Mouse (Mus musculus): Measurements from ENCODE around the gene Rnase13.
"Not testable (repeated sequence)": the region's sequence is repeated elsewhere in the genome, so short reads cannot be mapped to it uniquely, and the experiment has no call there.

The Rnase13 gene

DNA sequence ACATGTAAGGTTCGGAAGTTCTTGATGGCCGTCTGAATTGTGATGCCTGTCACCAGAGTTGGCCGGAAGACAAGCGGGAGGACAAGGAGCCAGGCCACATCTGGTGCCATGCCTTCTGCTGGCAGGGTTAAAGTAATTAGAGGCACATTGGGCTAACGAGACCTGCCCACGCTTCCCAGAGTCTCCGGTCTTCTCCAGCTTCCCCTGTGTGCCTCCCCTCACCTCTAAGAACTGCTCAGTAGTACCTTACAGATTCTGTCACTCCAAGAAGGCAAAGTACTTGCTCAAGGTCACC is at the start of gene Rnase13:
Gene Rnase13, minus strand, starts transcription at position 203 of the 295 bp plus-strand sequence.
- DNase-seq (ENCODE audit: low spot score): no peak

- DNase-seq (ENCODE audit: low spot score): no peak
Measured at GRCm38 (mm10) chr14:51967400-51967799, 44.8 kb upstream of the Rnase13 start.

DNA sequence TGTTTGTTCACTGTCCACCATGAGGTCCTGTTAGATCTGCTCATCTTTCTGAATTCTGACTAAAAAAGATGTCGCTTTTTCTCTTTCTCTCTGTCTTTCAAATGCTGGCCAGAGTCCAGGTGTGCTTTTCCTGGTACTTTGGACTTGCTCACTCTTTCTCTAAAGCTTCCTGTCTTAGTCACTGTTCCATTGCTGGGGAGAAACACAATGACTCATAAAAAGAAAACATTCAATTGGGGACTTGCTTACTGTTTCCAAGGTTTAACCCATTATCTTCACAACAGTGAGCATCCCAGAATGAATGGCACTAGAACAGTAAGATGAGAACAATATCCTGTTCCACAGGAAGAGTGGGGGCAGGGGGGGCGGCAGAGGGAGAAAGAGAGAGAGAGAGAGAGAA is 37.7 kb upstream of the Rnase13 start:
- DNase-seq (ENCODE audit: low spot score): peak; percentile 14

DNA sequence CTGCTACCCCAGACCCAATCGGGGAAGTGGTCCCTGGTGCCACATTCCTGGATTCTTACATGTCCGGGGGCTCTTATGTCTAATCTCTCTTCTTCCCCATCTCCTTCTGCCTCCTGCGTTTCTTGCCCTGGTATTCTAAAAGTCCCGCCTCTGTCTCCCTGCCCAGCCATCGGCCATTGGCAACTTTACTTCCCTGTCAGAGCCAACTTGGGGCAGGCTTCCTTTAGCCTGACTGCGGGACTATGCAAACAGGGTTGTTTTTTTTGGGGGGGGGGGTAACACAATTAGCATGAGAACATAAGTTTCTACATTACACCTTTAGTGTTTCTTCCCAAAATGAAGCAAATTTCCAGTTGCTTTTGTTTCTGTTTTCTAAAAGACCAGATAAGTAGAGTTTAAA is 20.8 kb upstream of the Rnase13 start:
- peak; percentile 63 for DNase-seq (ENCODE audit: low spot score)

DNA sequence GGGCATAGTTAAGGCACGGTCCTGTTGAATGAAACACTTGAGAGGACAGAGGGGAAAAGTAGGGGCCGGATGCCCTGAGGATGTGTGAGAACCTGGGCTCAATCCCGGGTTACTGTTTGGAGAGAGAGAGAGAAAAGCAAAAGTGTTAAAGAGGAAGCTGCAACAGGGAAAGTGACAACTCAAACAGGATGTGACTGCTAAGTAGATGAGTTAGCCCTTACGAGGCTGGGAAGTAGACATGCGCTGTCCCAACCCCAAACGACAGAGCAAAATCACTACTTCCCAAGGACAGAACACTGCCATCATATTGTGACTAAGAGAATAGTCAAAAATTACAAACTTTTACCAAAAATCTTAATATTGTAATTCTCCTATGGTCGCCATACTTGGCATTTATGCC is 19.7 kb upstream of the Rnase13 start:
- no peak for DNase-seq (ENCODE audit: low spot score)

DNA sequence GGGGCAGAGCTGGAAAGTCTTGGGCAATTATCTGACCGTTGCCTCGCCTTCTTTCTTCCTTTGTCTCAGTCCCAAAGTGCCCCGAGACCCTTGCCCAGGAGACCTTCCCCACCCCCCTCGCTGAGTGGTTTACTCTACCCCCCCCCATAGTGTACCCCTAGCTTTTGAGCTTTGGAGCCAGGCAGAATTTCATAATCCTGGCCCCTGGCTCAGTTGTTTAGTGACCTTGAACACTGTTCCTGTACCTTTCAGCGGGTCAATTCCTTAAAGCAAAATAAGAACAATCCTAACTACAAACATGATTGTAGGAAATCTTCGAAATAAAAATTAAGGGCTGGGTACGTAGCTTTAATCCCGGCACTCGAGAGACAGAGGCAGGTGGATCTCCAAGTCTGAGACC is 19.0 kb upstream of the Rnase13 start:
- DNase-seq (ENCODE audit: low spot score): no peak

- peak; percentile 72 for DNase-seq (ENCODE audit: low spot score)
Measured at GRCm38 (mm10) chr14:51940944-51941560, 18.5 kb upstream of the Rnase13 start.

DNA sequence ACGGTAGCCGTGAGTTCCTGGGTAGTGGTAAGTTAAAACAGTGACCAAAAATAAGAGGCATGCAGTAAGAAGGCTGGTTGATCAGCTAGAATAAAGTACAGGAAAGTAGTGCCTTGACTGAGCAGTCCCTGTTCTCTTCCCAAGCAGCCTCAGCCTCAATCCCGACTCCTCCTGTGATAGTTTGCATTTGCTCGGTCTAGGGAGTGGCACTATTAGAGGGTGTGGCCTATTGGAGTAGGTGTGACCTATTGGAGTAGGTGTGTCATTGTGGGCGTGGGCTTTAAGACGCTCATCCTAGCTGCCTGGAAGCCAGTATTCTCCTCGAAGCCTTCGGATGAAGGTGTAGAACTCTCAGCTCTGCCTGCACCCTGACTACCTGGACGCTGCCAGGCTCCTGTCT is 16.4 kb upstream of the Rnase13 start:
- no peak for DNase-seq (ENCODE audit: low spot score)

- DNase-seq (ENCODE audit: low spot score): no peak
Measured at GRCm38 (mm10) chr14:51932092-51933020, 9.8 kb upstream of the Rnase13 start.

- DNase-seq (ENCODE audit: low spot score): peak; percentile 74
Measured at GRCm38 (mm10) chr14:51930824-51931223, 8.3 kb upstream of the Rnase13 start.

- no peak for DNase-seq (ENCODE audit: low spot score)
Measured at GRCm38 (mm10) chr14:51929968-51930367, 7.4 kb upstream of the Rnase13 start.

GRCm38 (mm10) chr14:51929309-51929943 is 6.9 kb upstream of the Rnase13 start:
- peak; percentile 64 for DNase-seq (ENCODE audit: low spot score)

GRCm38 (mm10) chr14:51926930-51927329 is 4.4 kb upstream of the Rnase13 start:
- not testable (repeated sequence) for DNase-seq (ENCODE audit: low spot score)

- no peak for DNase-seq (ENCODE audit: low spot score)
Measured at GRCm38 (mm10) chr14:51923492-51923891, 919 bp upstream of the Rnase13 start.

DNA sequence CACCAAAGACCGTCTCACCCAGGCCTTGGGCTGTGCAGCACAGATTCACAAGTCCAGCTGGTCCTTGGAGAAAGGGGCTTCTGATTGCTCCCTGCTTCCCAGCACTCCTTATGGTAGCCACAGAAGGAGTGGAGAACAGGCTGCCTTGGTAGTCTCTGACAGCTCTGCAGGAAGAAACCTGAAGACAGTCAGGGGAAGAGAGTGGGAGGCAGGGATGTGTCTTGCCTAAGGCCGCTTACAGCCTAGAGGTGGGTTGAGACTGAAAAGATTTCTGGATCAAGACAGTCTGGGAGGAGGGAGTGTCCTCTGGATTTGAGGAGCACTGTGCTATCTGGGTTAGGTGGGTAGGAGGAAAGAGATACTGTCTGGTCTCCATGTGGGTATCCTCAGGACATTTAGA is 337 bp upstream of the Rnase13 start:
- no peak for DNase-seq (ENCODE audit: low spot score)

DNA sequence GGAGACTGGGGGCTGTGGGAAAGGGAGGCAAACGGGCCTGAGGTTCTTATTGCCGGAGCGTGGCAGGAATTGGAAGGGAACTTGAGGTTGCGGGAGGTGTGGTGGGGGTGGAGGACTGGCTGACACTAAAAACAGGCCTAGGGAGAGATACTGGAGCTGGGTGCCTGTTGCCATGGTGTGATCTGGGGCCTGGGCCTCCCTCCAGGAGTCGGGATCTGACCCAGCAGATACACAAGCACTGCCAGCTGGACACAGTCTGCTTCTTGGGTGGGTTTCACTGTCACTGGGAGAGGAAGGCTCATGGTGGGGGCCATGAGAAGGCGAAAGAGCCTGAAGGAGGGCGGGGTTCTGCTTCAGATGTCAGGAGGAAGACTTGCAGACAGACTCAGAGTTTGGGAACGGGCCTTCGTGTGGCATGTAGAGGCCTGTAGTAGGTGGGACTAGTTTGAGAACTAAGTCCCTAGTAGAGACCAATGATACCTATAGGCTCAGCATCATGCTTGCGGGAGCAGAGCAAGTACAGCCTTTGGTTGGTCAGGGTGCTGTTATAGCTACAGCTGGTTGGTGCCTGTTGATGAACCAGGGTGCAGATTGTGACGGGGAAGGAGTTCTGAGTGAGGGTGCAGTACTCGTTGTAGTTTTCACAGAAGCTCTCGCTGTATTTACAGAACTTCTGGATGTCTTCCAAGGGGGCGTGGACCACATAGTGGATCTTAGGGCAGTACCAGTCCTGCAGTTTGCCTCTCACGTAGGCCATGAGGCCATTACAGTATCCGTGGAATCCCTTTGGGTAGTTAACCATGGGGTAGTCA is 608 bp downstream of the Rnase13 start:
- DNase-seq (ENCODE audit: low spot score): no peak

DNA sequence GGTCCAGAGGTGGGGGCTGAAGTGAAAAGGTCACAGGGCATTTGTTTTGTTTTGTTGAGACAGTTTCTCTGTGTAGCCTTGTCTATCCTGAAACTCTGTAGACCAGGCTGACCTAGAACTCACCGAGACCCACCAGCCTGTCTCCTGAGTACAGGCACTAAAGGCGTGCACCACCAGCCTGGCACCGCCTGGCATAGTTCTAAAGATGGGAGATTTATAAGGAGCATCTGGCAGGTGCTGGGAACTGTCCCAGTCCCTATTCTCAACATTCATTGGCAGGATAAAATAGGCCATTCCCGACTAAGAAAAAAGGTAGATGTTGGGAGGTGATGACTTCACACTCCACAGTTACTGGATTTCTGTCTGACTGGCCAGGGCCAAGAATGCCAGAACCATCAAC is 3.6 kb downstream of the Rnase13 start:
- DNase-seq (ENCODE audit: low spot score): no peak

- DNase-seq (ENCODE audit: low spot score): no peak
Measured at GRCm38 (mm10) chr14:51918125-51918524, 4.4 kb downstream of the Rnase13 start, which contains the start of gene Tppp2. TSS of gene Tppp2 (plus strand) at chr14:51918425.

DNA sequence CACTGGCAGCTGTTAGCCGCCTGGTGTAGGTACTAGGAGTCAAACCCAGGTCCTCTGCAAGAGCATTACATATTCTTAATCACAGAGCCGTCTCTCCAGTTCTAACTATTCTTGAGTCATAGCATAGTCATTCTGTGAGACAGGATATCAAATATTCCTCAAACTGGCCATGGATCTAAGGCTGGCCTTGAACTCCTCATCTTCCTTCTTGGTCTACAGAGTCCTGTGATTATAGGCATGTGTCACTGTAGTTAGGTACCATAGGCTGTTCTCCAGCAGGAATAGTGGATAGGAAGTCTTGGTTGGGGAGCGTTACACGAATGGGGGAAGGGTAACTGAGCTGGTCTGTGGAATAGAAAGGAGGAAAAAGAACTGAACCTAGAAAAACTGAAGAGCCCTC is 6.0 kb downstream of the Rnase13 start:
- DNase-seq (ENCODE audit: low spot score): no peak

DNA sequence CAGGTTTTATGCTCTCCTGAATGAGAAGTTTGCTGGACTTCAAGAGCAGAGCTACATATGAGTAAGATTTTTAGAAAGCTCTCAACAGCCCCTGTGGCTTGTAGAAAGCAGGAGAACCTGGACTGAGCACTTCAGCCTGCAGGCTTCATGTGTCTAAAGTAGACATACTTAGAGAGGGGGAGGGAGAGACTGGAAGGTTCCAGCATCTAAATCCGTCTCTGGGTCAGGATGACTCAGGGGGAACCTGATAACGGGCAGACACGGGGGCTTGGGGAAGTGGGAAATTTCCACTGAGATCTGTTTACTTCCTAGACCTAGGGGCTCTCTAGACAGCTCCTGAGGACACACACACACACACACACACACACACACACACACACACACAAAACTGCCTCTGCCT is 7.5 kb downstream of the Rnase13 start:
- DNase-seq (ENCODE audit: low spot score): no peak

DNA sequence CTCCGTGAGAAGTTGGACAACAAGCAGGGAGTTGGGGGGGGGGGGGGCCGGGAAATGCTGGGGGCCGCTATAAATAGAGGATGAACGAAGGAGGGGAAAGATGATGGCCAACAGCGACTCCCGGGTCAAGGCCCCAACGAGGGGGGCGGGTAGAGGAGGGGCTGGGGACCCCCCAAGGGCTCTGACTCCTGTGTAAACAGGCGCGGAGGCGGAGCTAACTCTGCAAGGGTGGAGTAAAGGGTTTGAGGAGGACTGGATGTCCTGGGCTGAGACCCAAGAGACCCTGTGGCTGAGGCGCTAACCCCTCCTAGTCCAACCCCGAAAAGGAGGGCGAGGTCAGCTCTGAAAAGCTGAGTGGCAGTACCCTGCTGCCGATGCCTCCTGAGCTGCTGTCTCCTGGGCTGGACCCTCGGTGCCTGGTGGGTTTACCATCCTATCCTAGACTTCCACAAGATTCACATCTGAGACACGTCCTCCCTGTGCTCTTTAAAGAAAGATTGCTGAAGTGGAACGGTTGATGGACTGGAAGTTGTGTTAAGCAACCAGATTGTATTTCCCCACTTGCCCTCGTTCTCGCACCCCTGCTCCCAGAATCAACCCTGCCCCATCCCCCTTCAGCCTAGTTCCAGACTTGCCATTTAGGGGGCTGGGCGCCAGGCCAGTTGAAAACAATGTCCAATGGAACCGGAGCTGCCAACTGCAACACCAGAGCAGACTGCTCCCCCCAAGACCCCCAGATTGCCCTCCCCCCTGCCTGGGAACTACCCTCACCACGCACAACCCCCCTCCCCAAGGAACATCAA is 8.4 kb downstream of the Rnase13 start, which contains the start of gene Ndrg2:
Gene Ndrg2, minus strand, starts transcription at position 199 of the 803 bp plus-strand sequence.
- DNase-seq (ENCODE audit: low spot score): no peak

Measured in adipocyte (in vitro differentiated cells).